Mouse (Mus musculus): Measurements from ENCODE around the gene Esrrg.

Esrrg gene

DNA sequence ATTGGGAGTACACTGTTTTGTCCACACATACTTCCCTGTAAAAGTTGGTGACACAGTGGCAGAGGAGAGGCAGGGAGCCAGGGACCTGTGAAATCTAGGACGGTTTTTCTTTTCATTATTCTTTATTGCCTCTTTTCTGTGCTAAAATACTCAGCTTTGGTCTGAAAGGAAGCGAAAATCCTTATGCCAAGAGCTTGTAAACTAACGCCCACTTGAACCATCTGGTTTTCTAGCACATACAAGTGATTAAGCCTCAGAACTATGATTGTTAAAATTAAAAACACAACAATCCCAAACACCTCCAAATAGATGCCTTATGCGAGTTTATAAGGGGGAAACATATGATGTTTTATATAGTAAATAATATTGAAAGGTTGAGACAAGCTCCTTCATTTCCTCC is 176.6 kb downstream of the Esrrg start:
- DNase-seq: no peak

DNA sequence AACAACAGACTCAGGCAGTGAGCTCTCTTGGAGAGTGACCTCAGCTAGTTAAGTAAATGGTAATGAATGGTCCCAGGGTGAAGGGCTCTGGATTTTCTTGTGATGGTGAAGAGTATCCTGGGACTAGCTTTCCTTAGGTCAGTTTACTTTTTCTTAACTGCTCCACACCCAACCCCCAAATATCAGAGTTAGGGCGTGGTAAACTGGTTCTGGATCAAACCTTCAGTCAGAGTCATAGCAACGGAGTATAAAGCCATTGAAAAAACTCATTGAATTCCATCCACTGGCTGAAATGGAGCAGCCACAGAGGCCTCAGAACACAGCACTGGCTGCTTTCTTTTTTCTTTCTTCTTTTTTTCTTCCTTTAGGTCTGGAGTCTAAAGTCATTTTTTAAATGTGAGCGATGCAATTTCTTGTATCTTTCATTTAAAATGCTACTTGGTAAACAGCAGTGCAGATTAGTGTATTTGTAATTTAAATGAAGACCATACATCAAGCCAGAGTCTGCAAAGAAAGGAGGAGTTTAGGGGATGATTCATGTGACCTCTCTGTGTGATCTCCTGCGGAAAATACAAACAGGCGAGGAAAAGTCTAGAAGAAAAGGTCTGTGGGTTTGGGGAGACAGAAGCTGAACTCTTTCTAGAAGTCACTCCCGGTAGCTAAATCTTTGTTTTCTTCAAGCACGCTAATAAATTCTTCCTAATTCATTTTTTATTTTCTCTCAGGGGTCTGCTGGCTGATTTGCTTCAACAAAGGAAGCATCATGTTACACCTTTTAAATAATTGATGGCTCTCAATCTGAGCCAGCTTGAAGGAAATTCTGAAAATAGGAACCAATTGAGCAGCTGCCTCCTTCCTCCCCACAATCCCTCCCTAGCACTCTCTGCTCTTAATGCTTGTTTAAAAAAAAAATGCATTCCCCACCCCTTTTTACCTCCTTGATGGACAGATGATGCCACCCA is 178.7 kb downstream of the Esrrg start:
- no peak for DNase-seq

DNA sequence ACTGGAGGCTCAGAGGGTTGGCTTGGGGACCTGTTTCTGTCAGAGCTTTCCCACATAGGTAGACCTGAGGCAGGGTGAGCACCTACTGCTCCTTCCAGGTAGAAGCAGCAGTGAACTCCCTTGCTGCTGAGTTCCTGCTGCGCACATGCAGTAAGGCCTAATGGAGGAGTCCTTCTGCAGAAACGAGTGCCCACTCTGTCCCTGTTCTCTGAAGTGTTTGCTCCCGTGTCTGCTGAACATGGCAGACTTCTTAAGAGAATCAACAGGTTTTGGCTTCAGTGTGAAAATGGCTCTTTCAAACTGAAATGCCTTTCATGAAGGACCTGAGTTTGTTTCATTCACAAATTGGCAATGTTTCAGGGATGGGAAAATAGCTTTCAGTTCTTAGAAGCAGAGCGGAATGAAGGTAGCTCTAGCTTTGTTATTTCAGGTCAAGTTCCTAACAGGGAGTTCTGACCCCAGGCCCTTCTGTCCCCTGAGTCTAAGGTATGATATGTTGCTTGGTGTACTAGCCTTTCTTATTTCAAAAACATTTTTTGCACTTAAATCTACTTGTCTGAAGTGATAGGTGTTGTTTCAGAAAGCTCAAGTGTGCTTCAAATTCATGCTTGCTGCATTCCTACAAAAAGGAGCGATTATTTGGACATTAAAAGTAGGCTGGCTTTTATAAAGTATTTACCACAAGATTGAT is 185.8 kb downstream of the Esrrg start:
- DNase-seq: no peak

- no peak for DNase-seq
Measured at GRCm38 (mm10) chr1:187795551-187795950, 187.0 kb downstream of the Esrrg start.

GRCm38 (mm10) chr1:187799300-187799699 is 190.7 kb downstream of the Esrrg start:
- DNase-seq: peak; percentile 14

DNA sequence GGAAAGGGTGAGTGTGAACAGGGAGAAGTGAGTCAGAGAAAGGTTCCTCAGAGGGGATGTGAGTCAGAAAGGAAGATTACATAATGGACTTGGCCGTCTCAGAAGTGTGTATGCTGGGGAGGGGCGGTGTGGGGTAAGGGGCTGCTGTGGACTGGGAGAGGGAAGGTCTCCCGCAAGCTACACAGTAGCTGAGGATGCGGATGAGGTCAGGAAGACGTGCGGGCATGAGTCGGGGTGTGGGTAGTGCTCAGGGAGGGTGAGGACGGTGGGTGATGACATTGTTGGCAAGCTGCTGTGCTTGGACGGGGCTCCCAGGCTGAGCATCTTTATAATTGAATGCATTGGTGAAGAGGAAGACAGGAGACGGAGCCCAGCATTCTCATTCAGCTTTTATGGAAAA is 192.2 kb downstream of the Esrrg start:
- no peak for DNase-seq

GRCm38 (mm10) chr1:187803566-187803965 is 195.0 kb downstream of the Esrrg start:
- no peak for DNase-seq

- DNase-seq: no peak
Measured at GRCm38 (mm10) chr1:187803997-187804396, 195.4 kb downstream of the Esrrg start.

DNA sequence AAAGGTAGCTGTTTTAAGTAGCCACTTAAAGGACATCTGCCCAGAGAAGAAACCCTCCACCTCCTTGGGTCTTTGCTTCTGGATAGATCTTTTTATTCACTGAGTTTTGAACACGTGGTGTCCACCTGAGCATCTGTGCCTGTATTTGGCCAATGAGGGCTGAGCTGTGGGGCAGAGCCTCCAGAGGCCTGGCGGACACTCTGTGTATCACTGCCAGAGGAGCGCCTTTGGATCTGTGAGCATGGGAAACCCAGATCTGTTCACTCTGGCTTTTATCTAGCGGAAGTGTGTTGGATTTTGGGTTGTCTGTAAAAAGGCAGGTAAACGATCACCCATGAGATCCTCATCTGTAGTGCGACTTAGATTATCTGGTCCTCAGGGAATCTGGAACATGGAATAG is 196.4 kb downstream of the Esrrg start:
- DNase-seq: no peak

GRCm38 (mm10) chr1:187807477-187808390 is 199.1 kb downstream of the Esrrg start:
- no peak for DNase-seq

GRCm38 (mm10) chr1:187808391-187808922 is 199.9 kb downstream of the Esrrg start:
- DNase-seq: no peak

DNA sequence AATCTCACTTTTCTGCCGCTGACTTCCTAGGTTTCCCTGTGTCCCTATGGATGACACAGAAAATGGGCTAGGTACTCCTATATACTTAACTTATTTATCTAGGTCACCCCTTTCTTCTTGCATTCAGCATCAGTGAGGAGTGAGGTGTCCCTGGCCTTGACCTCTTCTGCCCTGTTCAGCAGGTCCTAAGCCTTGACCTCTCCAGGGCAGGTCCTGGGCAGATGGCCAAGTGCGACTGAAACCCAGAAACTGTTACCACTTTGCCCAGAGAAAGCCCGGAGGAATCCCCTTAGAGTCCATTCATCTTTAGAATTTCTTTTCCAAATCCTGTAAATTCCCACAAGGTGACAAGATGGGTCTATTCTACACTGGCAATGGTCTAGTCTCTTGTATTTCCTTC is 201.0 kb downstream of the Esrrg start:
- no peak for DNase-seq

GRCm38 (mm10) chr1:187819406-187819805 is 210.8 kb downstream of the Esrrg start:
- DNase-seq: no peak

GRCm38 (mm10) chr1:187821368-187821811 is 212.8 kb downstream of the Esrrg start:
- no peak for DNase-seq

GRCm38 (mm10) chr1:187823351-187823750 is 214.8 kb downstream of the Esrrg start:
- no peak for DNase-seq

DNA sequence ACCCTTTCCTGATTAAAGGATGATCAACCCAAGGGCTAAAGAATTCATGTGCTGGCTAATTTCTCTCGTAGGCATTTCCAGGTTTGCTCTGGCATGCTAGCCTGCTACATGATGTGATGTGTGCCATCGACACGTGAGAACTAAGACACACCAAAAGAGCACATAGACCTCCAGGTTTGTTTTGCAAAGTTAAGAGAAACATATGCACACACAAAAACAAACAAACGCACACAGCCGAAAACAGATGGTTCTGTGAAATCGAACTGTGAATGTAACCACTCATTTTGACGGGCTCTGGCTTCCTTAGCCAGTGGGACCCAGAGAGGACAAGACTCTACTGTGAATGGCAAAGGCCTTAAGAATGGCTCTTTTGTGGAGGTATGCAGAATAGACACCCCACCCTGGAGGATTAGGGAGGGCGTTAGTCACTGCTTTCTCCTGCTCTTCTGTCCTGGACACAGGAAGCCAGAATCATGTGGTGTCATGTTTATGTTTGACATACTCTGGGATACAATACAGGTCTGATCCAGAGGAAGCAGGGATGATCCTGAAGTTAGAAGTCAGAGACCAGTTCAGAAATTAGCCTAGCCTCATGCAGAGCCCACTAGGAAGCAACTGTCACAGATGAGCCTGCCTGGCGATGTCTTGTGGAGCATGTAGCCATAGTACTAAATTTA is 217.0 kb downstream of the Esrrg start:
- no peak for DNase-seq

DNA sequence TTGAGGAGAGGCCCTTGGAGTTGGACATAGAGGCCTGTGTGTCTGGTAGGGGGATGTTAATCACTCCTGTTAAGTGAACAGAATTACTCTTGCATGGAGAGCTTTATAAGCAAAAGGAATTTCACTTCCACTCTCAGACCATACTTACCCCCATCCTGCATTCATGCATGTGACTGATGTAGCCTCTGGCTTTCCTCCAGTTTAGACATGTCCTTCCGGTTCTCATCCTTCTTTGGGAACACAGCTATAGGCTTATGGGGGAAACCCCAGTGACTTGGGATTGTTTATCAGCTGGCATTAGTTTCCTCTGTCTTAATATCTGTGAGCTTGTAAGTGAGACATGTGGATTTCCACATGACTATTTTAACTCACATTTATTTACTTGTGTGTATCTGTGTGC is 217.5 kb downstream of the Esrrg start:
- DNase-seq: no peak

DNA sequence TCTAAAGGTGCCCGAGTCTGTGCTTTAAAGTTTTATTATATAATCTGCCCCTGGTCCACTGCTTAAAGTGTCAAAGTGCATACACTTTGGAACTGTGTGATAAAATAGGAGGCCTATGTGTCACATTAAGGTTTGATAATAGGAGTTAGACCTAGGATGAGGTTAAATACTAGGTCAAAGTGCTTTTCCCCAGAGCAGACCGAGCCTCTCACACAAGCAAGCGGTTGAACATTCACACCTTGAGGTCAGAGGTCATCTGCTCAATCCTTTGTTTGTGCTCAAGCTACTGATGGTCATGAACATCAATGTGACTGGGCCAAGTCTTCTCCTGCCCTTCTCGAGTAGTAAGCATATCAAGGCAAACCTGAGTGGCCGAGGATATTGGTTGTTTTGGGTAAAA is 218.3 kb downstream of the Esrrg start:
- no peak for DNase-seq

- DNase-seq: no peak
Measured at GRCm38 (mm10) chr1:187830937-187831336, 222.3 kb downstream of the Esrrg start.

GRCm38 (mm10) chr1:187832851-187833250 is 224.3 kb downstream of the Esrrg start:
- DNase-seq: no peak

GRCm38 (mm10) chr1:187834576-187834975 is 226.0 kb downstream of the Esrrg start:
- no peak for DNase-seq

DNA sequence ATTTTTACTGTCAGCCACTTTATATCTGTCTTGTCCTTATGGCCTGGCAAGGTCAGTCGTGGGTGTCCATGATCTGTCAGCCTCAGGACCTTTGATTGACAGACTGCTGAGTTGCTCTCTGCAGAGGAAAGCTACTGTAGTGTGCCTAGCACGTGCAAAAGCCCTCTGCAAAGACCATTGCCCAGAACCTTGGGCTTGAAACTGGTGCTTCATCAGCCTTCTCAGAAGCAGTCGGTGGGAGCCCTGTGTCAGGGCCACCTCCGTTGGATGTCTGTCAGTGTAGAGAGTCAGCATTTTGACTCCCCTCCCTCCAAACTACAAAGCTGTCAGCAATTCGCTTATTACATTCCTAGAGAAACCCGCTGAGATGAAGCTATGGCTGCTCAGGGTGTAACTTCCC is 227.8 kb downstream of the Esrrg start:
- DNase-seq: no peak

Measured in liver (tissue).